Mouse (Mus musculus): ENCODE results near the gene Atp5d. TPM values are rescaled to one million over a fixed set of nuclear protein-coding genes. Genes with fewer than 3 reads are reported as not detected.
"Not testable (repeated sequence)": the region's sequence is repeated elsewhere in the genome, so short reads cannot be mapped to it uniquely, and the experiment has no call there.

Atp5d gene
- polyA plus RNA-seq, 1 experiment from 2014 or later, result 362 TPM

DNA sequence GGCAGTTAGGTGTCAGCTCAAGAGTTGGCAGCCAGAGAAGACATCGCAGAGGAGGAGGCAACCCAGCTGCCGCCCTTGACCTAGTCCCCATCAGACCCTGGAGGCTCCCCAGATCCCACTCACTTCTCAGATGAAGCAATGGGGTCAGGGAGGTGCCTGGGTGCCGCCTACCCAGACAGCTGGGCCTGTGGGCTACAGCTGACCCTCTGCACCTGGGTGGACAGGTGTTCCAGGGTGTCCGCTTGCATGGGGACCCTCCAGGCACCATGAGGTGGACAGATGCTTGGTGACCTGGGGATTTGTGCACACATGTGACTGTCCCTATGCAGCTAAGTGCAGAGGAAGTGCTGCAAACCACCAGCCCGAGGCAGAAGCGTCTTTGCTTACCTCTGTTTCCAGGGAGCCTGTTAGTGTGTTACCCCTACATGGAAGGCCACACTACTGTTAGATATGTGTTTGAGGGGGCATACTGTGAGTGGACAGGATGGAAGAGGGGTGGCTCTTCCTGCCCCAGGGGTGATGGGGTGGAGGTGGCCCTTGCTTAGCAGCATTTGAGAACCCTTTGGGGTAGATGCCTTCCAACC is 24.4 kb downstream of the Atp5d start:
- H3K27ac ChIP-seq, result 0 out of 2 replicates have a peak overlapping the region, but pooled peaks have one; percentile 92
- H3K4me1 ChIP-seq (replicated peaks), result peaks cover 89% of the 10 kb centered on the region

DNA sequence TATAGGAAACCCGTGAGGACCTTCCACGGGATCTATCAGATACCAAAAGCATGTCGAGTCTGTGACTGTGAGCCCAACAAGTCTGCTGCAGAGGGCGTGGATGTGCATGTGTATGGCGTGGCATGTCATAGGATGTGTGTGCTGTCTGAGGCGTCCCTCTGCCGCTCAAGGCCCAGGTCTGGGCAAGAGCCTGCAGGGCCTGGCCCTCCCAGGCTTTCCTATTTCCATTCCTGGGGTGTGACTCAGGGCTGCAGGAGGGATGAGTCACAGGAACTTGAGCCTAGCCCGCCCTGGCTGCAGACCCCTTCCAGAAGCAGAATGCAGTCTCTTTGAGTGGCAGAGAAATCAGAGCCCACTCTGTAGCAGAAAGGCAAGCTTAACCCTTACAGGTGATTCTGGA is 25.3 kb downstream of the Atp5d start:
- no peak overlapping the region for H3K9ac ChIP-seq
- H3K27ac ChIP-seq, result no peak overlapping the region
- peak overlapping the region; percentile 96 for H3K4me2 ChIP-seq
- peaks cover 85% of the 10 kb centered on the region for H3K4me1 ChIP-seq (replicated peaks)
- DNase-seq (no peak), ATAC-seq (ENCODE audit: low read depth) (no peak)
- 65% methylated on average over 8 of the region's 8 CpGs for WGBS (ENCODE audit: insufficient replicate concordance)
- H3K36me3 ChIP-seq, result no peaks in the 10 kb centered on the region
- no peaks in the 10 kb centered on the region for H3K27me3 ChIP-seq
- H3K4me3 ChIP-seq (replicated peaks), result no peak overlapping the region
- H3K9me3 ChIP-seq (replicated peaks), result no peaks in the 10 kb centered on the region

More for the DNA sequence above, 24.4 kb downstream of the Atp5d start:
- Histone ChIP-seq H3K27me3 (no peaks in the 10 kb centered on the region), H3K4me3 (replicated peaks) (no peak overlapping the region), H3K9me3 (replicated peaks) (no peaks in the 10 kb centered on the region), H3K9ac (0 out of 2 replicates have a peak overlapping the region, but pooled peaks have one; percentile 19), H3K36me3 (no peaks in the 10 kb centered on the region), H3K4me2 (no peak overlapping the region)
- ATAC-seq (ENCODE audit: low read depth) (no peak), DNase-seq (no peak)
- 66% methylated on average over 6 of the region's 6 CpGs for WGBS (ENCODE audit: insufficient replicate concordance)

DNA sequence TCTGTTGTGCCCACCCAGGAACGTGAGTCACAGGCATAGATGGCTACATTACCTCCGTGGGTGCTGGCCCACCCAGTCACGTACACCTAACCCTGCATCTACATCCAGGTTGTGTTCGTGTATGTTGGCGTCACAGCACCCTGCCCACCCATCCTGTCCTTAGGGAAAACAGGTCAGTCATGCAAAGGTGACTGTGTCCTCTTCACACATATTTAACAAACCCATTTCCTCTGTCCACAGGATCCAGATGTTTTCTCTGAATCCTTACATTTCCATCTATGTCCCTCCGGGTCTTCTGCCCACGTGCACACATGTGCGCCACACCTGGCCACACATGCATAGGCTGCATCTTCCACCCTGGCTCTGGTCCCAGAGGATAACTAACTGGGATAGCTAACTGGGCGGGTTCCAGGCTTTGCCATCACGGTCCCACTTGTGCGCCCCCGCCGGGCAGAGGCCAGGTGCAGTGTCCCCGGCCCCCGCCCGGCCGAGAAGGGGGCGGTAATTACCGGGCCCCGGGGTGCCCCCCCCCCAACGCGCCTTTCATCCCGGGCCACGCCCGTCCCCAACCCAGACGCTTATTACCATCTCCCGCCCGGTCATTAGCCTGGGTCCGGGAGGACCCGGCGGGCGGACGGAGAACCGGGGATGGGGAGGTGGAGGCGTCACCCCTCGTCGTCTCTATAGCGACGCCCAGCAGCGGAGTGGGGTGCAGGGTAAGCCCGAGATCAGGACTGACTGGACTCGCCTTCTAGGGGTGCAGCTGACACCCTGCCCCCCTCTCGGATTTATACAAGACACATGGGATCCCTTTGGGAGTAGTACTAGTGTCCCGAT is 25.9 kb downstream of the Atp5d start:
- Histone ChIP-seq H3K4me3 (replicated peaks) (peak overlapping the region; percentile 62), H3K4me1 (replicated peaks) (peaks cover 85% of the 10 kb centered on the region), H3K27me3 (no peaks in the 10 kb centered on the region), H3K9ac (peak overlapping the region; percentile 75), H3K27ac (peak overlapping the region; percentile 60), H3K4me2 (peak overlapping the region; percentile 96), H3K9me3 (replicated peaks) (no peaks in the 10 kb centered on the region), H3K36me3 (no peaks in the 10 kb centered on the region)
- WGBS (ENCODE audit: insufficient replicate concordance), result 13% methylated on average over 44 of the region's 44 CpGs
- no peak for DNase-seq
- ATAC-seq (ENCODE audit: low read depth), result no peak

DNA sequence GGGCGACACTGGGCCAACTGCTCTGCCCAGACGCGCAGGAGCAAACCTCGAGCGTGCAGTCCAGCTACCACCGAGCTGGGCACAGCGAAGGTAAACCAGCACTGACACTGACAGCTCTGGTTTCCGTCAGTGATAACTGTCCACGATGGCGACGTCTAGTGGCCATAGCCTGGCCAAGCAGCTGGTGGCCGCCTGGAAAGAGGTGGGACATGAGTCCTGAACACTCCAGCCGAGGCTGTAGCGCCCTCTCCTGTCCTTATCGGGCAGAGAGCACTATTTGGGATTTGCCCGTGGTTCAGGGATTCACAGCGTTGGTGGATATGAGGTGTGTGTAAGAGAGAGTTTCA is 26.5 kb downstream of the Atp5d start:
- under 1% methylated on average over 17 of the region's 17 CpGs for WGBS (ENCODE audit: insufficient replicate concordance)
- ATAC-seq (ENCODE audit: low read depth) (peak; percentile 47), DNase-seq (peak; percentile 94)
- Histone ChIP-seq H3K4me3 (replicated peaks) (peak overlapping the region; percentile 62), H3K4me1 (replicated peaks) (peaks cover 87% of the 10 kb centered on the region), H3K9me3 (replicated peaks) (no peaks in the 10 kb centered on the region), H3K9ac (peak overlapping the region; percentile 75), H3K36me3 (peaks cover 5% of the 10 kb centered on the region), H3K4me2 (peak overlapping the region; percentile 96), H3K27ac (peak overlapping the region; percentile 60), H3K27me3 (no peaks in the 10 kb centered on the region)

DNA sequence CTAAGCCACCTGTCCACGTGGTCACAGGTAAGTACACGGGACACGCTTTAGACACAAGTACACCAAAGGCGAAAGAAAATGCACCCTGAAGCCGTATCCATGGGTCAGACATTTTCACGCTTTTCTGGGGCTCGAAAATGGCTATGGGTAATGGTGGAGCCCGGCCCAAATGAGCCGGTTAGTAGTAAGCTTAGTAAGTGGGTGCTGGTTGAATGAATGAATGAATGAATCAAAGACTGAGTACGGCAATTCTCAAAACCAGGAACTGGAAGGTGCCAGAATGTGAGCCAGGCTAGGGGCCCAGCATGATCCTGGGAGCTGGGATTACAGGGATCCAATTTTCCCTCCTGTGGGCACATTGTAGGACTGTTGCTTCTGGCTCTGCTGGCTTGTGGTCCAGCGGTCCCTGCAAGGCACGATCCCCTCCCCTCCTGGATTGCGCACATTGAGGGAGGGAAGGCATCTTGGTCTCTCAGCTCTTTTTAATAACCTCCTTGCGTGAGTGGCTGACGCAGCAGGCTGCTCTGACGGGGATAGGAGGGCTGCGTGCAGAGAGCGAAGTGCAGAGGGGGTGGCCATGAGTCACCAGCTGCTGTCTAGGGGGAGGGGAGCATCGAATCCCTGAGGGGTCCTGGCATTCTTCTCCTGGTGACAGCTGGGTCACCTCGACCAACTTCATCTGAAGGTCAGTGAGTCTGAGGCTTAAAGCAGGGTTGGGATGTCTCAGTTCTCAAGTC is 27.1 kb downstream of the Atp5d start, which contains the start of gene Cirbp:
Gene Cirbp, plus strand, starts transcription at position 594 of the 737 bp plus-strand sequence.
- Histone ChIP-seq H3K9me3 (replicated peaks) (0 out of 2 replicates have a peak, but pooled peaks cover under 1% of the 10 kb centered on the region), H3K36me3 (peaks cover 11% of the 10 kb centered on the region), H3K4me2 (peak within 1 kb of the TSS; percentile 96), H3K9ac (peak within 1 kb of the TSS; percentile 75), H3K27ac (peak within 1 kb of the TSS; percentile 84), H3K27me3 (no peaks in the 10 kb centered on the region), H3K4me3 (replicated peaks) (peak within 1 kb of the TSS; percentile 83), H3K4me1 (replicated peaks) (peaks cover 82% of the 10 kb centered on the region)
- 30% methylated on average over 20 of the region's 20 CpGs for WGBS (ENCODE audit: insufficient replicate concordance)
- no peak for ATAC-seq (ENCODE audit: low read depth)
- no peak for DNase-seq

DNA sequence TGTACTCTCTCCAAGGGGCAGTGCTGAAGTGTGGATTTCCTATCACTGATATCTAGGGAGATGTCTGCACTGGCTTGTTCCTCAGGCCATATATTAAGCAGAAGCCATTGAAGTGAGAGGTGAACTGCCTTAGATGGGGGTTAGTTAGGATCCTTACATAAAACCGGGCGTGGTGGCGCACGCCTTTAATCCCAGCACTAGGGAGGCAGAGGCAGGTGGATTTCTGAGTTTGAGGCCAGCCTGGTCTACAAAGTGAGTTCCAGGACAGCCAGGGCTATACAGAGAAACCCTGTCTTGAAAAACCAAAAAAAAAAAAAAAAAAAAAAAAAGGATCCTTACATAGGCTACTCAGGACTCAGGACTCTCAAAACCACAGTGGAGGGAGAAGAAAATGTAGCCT is 27.7 kb downstream of the Atp5d start:
- not testable (repeated sequence) for H3K27me3 ChIP-seq; ATAC-seq (ENCODE audit: low read depth); H3K4me3 ChIP-seq (replicated peaks); H3K9me3 ChIP-seq (replicated peaks); DNase-seq
- peaks cover 80% of the 10 kb centered on the region for H3K4me1 ChIP-seq (replicated peaks)
- peak overlapping the region; percentile 62; the same call in 1 of the 2 replicates for H3K9ac ChIP-seq
- peak overlapping the region; percentile 96 for H3K4me2 ChIP-seq
- WGBS (ENCODE audit: insufficient replicate concordance), result 86% methylated on average over 4 of the region's 4 CpGs
- peaks cover 17% of the 10 kb centered on the region for H3K36me3 ChIP-seq
- peak overlapping the region; percentile 84 for H3K27ac ChIP-seq

DNA sequence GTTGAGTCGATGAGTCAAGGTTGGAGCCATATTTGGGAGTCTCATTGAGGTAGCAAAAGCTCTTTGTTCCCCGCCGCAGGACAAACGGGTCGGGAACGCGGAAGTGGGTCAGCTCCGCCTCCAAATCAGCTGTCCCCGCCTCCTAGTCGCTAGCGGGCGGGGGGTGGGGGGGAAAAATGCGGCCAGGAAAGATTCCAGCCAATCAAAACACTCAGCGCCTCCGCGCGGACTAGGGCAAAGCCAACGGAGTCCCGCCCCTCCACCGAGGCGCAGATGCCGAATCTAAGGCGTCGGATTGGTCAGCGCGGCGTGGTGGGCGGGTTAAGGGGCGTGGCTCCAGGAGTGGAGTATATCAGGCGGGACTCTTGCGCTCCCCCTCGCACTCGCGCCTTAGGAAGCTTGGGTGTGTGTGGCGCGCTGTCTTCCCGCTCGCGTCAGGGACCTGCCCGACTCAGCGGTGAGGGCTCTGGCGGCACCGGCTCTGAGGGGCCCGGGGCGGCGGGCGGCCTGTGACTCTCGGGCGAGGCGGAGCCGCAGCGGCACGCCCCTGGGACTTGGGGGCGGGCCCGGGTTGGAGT is 29.1 kb downstream of the Atp5d start:
- WGBS (ENCODE audit: insufficient replicate concordance), result under 1% methylated on average over 55 of the region's 55 CpGs

DNA sequence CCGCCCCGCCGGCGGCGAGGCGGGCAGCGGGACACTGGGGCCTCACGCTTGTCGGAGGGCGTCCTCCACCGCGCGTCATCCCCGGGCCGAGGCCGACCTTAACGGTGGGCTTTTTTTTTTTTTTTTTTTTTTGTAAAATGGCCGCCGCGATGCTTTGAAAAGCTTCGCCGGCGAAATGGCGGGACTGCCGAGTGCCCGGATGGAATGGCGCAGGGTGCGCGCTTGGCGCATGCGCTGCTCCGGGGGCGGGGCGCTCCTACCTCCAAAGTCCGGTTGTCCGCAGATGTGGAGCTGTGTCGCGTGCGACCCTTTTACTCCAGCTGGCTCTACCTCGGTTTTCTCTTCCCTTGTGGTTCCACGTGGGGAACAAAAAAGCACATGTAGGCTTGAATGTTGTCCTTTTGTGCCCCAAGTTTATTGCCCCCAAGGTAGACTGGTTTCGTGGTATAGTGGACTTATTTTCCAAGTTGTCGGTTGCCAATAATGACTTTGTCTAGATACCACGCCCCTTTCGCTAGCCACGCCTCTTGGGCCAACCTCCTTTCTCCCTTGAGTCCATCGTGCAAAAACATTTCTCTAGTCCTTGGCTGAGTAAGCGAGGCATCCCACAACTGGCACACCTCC is 29.7 kb downstream of the Atp5d start:
- WGBS (ENCODE audit: insufficient replicate concordance), result under 1% methylated on average over 48 of the region's 48 CpGs
- Histone ChIP-seq H3K9me3 (replicated peaks) (0 out of 2 replicates have a peak, but pooled peaks cover 3% of the 10 kb centered on the region), H3K36me3 (peaks cover 29% of the 10 kb centered on the region), H3K4me2 (peak overlapping the region; percentile 76), H3K27ac (peak overlapping the region; percentile 97), H3K9ac (peak overlapping the region; percentile 92), H3K4me1 (replicated peaks) (peaks cover 73% of the 10 kb centered on the region), H3K4me3 (replicated peaks) (peak overlapping the region; percentile 83), H3K27me3 (no peaks in the 10 kb centered on the region)
- DNase-seq (peak; percentile 91), ATAC-seq (ENCODE audit: low read depth) (peak; percentile 50)

More for the DNA sequence above, 29.1 kb downstream of the Atp5d start:
- no peaks in the 10 kb centered on the region for H3K27me3 ChIP-seq
- H3K4me2 ChIP-seq, result peak overlapping the region; percentile 76
- peak overlapping the region; percentile 97 for H3K27ac ChIP-seq
- peaks cover 29% of the 10 kb centered on the region for H3K36me3 ChIP-seq
- H3K4me3 ChIP-seq (replicated peaks), result peak overlapping the region; percentile 83
- ATAC-seq (ENCODE audit: low read depth) (peak; percentile 80), DNase-seq (peak; percentile 98)
- H3K4me1 ChIP-seq (replicated peaks), result peaks cover 77% of the 10 kb centered on the region
- H3K9ac ChIP-seq, result peak overlapping the region; percentile 92
- 0 out of 2 replicates have a peak, but pooled peaks cover 3% of the 10 kb centered on the region for H3K9me3 ChIP-seq (replicated peaks)

DNA sequence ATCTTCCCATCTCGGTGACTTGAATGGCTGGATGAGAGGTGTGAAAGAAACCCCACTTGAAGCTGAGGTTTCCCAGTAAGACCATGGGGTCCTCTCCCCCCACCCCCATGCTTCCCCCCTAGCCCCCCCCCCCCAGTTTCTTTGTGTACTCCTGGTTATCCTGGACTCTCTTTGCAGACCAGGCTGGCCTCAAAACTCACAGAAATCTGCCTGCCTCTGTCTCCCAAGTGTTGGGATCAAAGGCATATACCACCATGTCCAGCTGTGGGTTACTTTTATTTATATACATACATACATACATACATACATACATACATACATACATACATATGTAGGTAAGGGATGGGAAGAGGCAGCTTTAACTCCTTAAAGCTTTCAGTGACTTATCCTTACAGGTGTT is 30.6 kb downstream of the Atp5d start:
- no peak for DNase-seq
- Histone ChIP-seq H3K27ac (peak overlapping the region; percentile 97), H3K9me3 (replicated peaks) (0 out of 2 replicates have a peak, but pooled peaks cover 3% of the 10 kb centered on the region)

DNA sequence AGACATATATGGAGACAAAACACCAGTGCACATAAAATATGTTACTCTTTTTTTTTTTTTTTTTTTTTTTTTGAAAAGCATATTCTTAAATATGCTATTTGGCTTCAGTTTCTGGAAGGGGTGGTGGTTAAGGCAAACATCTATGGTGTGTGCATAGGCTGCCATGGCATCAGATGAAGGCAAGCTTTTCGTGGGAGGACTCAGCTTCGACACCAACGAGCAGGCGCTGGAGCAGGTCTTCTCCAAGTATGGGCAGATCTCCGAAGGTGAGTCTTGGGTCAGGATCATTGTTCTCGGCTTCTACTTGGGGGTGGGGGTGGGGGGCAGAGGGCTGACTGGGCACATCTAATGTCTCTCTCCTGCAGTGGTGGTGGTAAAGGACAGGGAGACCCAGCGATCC is 31.2 kb downstream of the Atp5d start:
- 93% methylated on average over 7 of the region's 7 CpGs for WGBS (ENCODE audit: insufficient replicate concordance)
- Histone ChIP-seq H3K4me2 (no peak overlapping the region), H3K4me1 (replicated peaks) (peaks cover 72% of the 10 kb centered on the region), H3K9me3 (replicated peaks) (0 out of 2 replicates have a peak, but pooled peaks cover 3% of the 10 kb centered on the region), H3K27me3 (no peaks in the 10 kb centered on the region), H3K36me3 (peaks cover 29% of the 10 kb centered on the region), H3K27ac (peak overlapping the region; percentile 97; the same call in 1 of the 2 replicates), H3K4me3 (replicated peaks) (no peak overlapping the region), H3K9ac (no peak overlapping the region)
- DNase-seq (no peak), ATAC-seq (ENCODE audit: low read depth) (no peak)

More for the DNA sequence above, 30.6 kb downstream of the Atp5d start:
- H3K9ac ChIP-seq, result peak overlapping the region; percentile 92
- H3K4me2 ChIP-seq, result peak overlapping the region; percentile 76
- H3K36me3 ChIP-seq, result peaks cover 29% of the 10 kb centered on the region
- 62% methylated on average over 1 of the region's 1 CpGs for WGBS (ENCODE audit: insufficient replicate concordance)
- H3K4me3 ChIP-seq (replicated peaks), result peak overlapping the region; percentile 83
- H3K4me1 ChIP-seq (replicated peaks), result peaks cover 72% of the 10 kb centered on the region
- H3K27me3 ChIP-seq, result no peaks in the 10 kb centered on the region
- no peak for ATAC-seq (ENCODE audit: low read depth)

Measured in liver, embryonic 13.5 days (tissue).